Mouse (Mus musculus) hindlimb bud, embryonic 11.5 days (tissue): ENCODE data around the gene Rab3b.

ENCODE experiments used
- DNase-seq: peaks from one replicate; pipeline ENCODE4 v3.0.0-alpha.2; 2012; ENCODE audit warnings: low read depth, low spot score; ENCODE audit errors: extremely low spot score

The Rab3b gene

DNA sequence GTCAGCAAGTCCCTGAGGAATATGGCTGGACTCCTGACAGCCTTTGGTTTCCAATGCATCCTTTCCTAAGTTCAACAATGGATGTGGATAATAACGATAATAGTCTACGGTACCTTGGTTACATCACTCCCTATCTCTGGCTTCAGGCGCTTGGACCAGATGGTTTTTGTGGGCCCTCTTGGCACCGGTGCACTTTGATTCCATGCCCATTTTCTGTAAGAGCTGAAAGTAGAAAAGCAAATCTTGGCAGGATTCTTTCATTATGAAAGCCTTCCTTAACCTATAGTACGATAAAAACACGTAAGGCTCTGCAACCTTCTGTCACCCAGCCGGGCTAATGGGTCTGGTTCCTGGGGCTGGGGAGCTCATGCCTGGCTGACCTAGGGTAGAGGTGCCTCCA lies 70.3 kb downstream of the Rab3b start:
- no peak for DNase-seq

DNA sequence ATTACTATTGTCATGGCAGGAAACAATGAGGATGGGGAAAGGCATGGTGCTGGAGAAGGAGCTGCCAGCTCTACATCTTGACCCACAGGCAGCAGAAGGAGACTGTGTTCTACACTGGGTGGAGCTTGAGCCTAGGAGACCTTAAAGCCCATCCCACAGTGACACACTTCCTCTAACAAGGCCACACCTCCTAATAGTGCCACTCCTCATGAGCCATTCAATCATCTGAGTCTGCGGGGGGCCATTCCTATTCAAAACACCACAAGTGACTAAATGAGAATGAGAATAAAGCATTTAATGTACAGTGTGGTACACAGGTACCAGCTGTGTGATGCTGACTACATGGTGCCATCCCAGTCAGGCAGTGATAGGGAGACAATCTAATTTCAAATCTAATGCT lies 71.3 kb downstream of the Rab3b start:
- no peak for DNase-seq

DNA sequence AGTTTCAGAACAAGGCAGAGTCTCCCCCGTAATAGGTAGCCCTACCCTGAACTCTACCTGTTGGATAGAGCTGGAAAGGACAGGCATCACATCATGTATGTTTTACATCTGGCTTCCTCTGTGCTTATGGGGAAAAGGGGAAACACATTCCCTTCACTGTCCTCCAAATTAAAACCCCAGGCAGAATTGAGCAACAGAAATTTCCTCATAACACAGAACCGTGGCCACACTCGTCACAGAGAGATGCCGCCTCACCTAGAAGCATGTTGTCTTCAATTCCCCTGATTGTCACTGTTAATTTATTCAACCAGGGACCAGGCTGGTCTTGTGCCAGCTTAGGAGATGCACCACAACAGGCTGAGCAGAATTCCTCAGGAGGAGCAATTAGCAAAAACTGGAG lies 72.8 kb downstream of the Rab3b start:
- DNase-seq, result no peak

DNA sequence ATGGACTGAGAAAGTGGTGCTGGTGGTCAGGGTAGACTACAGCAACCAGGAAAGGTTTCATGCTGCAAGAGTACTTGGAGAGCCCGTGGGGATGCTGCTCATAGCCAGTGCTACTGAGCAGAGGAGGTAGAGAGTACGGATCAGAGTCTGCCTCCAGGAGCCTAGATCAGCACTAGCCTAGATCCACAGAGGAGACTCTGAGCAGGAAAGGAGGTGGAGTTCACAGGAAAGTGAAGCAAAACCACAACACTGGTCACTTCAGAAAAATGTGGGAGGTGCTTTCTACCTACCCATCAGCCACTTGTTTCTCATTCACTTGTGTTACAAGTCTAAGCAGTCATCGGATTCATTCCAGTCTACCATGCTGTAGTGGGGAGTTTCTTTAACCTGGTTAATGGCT lies 80.8 kb downstream of the Rab3b start:
- DNase-seq, result no peak

DNA sequence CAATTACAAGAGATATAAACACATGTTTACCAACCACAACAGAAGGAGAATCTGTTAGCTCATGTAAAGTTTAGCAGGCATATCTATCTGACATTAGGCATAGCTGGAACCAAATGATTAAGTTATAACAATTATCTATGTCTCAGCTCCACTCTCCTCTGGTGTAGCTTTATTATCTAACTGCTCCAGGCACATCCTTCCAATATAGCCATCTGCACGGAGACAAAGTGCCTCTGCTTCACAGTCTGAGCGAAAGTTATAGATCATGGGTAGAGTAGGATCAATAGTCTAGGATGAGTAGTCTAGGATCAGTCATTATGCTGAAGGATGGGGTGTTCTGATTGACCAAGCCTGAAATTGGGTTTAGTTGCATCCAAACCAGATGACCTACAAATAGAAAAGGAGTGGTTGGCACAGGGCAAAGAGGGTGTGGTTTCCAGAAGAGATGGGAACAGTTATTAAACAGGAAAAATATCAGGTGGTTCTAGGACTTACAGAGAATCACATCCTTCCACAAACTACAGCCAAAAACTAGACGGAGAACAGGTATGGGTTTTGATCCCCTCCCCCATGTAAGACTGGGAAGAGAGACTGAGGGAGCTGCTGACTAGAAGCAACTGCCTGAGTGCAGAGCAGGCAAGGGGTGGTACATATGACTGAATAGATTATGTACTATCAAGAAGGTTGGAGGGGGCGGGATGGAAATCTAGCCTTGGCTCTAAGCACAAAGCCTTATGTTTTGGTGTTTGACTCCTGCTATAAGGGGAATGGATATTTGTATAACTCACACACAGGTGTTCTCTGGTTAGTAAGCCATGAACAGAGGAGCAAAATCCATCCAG lies 82.0 kb downstream of the Rab3b start:
- DNase-seq, result no peak

DNA sequence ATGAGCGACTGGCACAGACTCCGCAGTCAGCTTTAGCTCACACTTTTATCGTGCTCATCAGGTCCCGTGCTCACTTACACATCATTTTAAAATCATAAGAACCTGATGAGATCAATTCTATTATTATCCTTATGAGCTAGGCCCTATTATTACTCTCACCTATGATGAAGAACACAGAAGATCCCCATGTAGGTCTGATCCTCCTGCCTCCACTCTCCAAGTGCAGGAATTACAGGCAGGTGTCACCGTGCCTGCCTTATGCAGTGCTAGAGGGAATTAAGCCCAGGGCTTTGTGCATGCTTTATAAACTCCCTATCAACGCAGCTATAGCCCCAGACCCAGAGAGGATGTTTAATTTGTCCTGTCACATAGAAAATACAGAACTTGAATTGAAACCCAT lies 84.2 kb downstream of the Rab3b start:
- no peak for DNase-seq

- no peak for DNase-seq
Observed at GRCm38 (mm10) chr4:108969517-108969916, 90.7 kb downstream of the Rab3b start.

DNA sequence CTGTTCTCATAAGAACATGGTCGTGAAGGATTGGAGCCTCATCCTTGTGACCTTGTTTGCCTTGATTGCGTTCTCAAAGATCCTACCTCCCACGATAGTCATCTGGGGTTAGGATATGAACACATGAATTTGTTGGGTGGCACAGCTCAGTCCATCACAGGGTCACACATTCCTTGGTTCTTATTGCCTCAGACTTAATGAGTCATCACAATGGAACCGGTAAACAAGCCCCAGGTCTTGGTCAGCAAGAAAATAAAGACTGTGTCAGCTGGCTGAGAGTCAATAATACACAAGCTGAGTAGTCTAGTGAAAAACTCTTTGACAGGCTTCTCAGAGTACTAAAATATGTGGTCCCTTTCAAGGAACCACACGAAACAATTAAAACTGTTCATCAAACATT lies 92.2 kb downstream of the Rab3b start:
- no peak for DNase-seq

DNA sequence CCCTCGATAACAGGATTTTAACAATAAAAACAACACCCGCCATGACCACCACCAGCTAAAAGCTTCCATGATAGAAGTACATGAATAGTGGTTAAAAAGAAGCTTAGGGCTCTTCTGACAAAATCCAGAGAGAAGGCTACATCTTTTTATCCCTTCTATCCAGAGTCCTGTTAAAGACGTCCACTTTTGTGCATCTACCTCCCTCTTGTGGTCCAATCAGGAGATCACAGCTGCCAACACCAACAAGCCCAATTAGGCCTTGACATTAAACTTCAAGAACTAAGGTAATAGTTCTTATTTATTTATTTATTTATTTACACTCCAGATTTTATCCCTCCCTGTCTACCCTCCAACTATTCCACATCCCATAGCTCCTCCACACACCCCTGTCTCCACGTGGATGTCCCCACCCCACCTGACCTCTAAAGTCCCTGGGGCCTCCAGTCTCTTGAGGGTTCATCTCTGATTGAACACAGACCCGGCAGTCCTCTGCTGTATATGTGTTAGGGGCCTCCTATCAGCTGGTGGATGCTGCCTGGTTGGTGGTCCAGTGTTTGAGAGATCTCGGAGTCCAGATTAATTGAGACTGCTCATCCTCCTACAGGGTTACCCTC lies 97.7 kb downstream of the Rab3b start:
- DNase-seq, result no peak

- no peak for DNase-seq
Observed at GRCm38 (mm10) chr4:108986833-108987472, 108.1 kb downstream of the Rab3b start.

DNA sequence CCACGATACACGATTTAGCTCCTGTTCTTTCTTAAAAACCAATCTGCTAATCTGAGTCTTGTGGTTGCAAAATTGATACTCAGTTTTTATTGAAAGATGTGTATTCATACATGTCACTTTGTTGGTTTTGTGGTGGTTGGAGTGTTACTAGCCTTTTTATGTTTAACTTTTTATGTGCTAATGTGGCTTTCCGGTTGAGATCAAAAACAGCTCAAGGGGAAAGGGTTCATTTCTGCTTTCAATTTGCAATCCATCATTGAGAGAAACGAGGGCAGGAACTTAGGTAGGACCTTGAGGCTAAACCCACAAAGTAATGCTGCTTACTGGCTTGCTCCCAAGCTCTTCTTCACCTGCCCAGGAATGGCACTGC lies 108.6 kb downstream of the Rab3b start:
- DNase-seq, result no peak

DNA sequence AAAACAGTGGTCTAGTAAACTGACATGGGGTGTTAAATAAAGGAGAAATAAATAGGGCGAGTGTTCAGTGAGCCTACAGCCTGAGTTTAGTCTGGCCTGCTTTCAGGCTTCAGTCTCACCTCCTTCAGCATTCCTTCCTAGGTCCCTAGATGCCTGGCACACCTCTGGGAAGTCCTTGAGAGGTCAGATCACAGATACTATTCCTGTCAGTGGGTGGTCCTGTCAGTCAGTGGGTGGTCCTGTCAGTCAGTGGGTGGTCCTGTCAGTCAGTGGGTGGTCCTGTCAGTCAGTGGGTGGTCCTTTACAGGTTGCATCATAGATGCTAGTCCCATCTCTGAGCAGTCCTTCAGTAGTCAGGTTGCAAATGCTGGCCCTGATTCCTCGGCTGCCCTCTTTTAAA lies 110.6 kb downstream of the Rab3b start:
- DNase-seq, result no peak

DNA sequence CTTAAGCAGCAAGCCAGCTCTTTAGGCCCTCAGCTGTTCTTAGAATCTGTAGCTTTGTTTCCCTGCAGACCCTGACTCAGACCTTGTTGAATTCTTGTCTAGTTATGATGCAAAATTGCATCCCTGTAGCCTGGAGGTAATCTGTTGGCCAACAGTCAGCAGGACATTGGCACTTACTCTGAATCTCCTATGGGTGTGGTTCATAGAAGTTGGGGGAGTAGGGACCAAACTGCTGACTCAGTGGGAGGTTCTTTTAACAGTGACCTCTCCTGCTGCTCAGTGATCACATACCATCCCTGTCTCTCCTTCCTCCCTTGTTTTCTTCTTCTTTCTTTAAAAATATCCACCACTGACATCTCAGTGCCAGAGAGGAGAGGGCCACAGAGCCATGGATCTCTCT lies 111.2 kb downstream of the Rab3b start:
- DNase-seq, result no peak

DNA sequence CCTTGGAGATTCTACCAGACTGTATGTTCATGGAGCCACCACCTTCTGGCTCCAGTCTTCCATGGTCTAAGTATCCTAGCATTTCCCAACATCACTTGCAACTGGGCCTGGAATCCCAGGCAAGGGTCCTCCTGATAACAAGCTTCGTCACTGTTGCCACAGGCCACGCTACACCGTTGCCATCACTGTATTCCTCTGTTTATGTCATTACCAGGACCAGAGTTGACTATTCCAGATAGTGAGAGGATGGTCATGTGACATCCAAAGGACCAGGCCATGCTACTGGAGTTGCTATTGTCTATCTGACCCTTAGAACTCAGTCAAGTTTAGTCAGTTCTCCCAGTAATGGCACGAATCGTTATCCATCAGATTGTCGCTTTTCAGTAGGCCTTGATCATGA lies 111.7 kb downstream of the Rab3b start:
- no peak for DNase-seq

GRCm38 (mm10) chr4:108991811-108992210 lies 112.9 kb downstream of the Rab3b start:
- DNase-seq, result no peak
